Mouse (Mus musculus) hindbrain, embryonic 12.5 days (tissue): ENCODE measurements around the gene Ilk. TPM values are rescaled to one million over a fixed set of nuclear protein-coding genes. Genes with fewer than 3 reads are reported as not detected.

ENCODE experiments used
- ATAC-seq: fragments of 200-750 bp; cut with Nextera tagmentation; 2 replicates; pipeline ENCODE4 v1.8.0; 2017; ENCODE audit warnings: moderate TSS enrichment; ENCODE audit not compliant: low FRiP score
- H3K27ac ChIP-seq: fragments of 300-500 bp; sonication (generic); 2 replicates; pipeline ENCODE4 v1.5.1; 2016; ENCODE audit warnings: mild to moderate bottlenecking
- H3K27me3 ChIP-seq: fragments of 300-500 bp; sonication (generic); 2 replicates; pipeline ENCODE4 v1.6.1; 2016; ENCODE audit warnings: mild to moderate bottlenecking
- H3K36me3 ChIP-seq: fragments of 300-500 bp; sonication (generic); 2 replicates; pipeline ENCODE4 v1.6.1; 2016; ENCODE audit warnings: mild to moderate bottlenecking
- H3K4me1 ChIP-seq: fragments of 300-500 bp; sonication (generic); 2 replicates; pipeline ENCODE4 v1.6.1; 2016
- H3K4me2 ChIP-seq: fragments of 300-500 bp; sonication (generic); replicated peaks from 2 replicates; pipeline ENCODE4 v1.6.1; 2016; ENCODE audit warnings: mild to moderate bottlenecking
- H3K4me3 ChIP-seq: fragments of 300-500 bp; sonication (generic); 2 replicates; pipeline ENCODE4 v1.5.1; 2016; ENCODE audit warnings: mild to moderate bottlenecking
- H3K9ac ChIP-seq: fragments of 300-500 bp; sonication (generic); 2 replicates; pipeline ENCODE4 v1.6.1; 2016; ENCODE audit warnings: mild to moderate bottlenecking, moderate library complexity
- H3K9me3 ChIP-seq: fragments of 300-500 bp; sonication (generic); replicated peaks from 2 replicates; pipeline ENCODE4 v1.6.1; 2016; ENCODE audit warnings: mild to moderate bottlenecking
- WGBS: fragments of 180-500 bp; shearing (Covaris S2); methylation state at CpG from one replicate; pipeline ENCODE4 v1.1.7; 2016; 5-methylcytosine and 5-hydroxymethylcytosine counted together
- polyA plus RNA-seq: library from polyadenylated mRNA; unstranded; fragments of >200 nt; fragmentation: Nextera tagmentation; extraction: Ambion mirVana; gene quantifications from 2 replicates; pipeline ENCODE4 v1.2.1, GENCODE M21; 2016

Gene Ilk
- polyA plus RNA-seq, 1 experiment from 2014 or later, result 216 TPM

- H3K36me3 ChIP-seq, result peaks cover 28% of the 10 kb centered on the region
- no peaks in the 10 kb centered on the region for H3K27me3 ChIP-seq
- H3K4me1 ChIP-seq, result peaks cover 23% of the 10 kb centered on the region
- no peak overlapping the region for H3K9ac ChIP-seq
- H3K27ac ChIP-seq, result no peak overlapping the region
- H3K4me3 ChIP-seq, result no peak overlapping the region
- H3K4me2 ChIP-seq, result no peak overlapping the region
- no peak for ATAC-seq
- no peaks in the 10 kb centered on the region for H3K9me3 ChIP-seq
- WGBS, result 91% methylated on average over 2 of the region's 2 CpGs
Observed at GRCm38 (mm10) chr7:105747776-105748175, 11.4 kb downstream of the Ilk start.

GRCm38 (mm10) chr7:105751491-105752433 is 15.4 kb downstream of the Ilk start, which contains the start of gene Tpp1:
Gene Tpp1, minus strand, starts transcription at chr7:105752235.
- Histone ChIP-seq H3K36me3 (peaks cover 64% of the 10 kb centered on the region), H3K27me3 (no peaks in the 10 kb centered on the region), H3K27ac (0 out of 2 replicates have a peak within 1 kb of the TSS, but pooled peaks have one; percentile 31), H3K9me3 (no peaks in the 10 kb centered on the region), H3K9ac (peak within 1 kb of the TSS; percentile 68), H3K4me3 (peak within 1 kb of the TSS; percentile 50), H3K4me2 (peak within 1 kb of the TSS; percentile 66), H3K4me1 (peaks cover 14% of the 10 kb centered on the region)
- 22% methylated on average over 20 of the region's 20 CpGs for WGBS
- peak; percentile 91 for ATAC-seq

DNA sequence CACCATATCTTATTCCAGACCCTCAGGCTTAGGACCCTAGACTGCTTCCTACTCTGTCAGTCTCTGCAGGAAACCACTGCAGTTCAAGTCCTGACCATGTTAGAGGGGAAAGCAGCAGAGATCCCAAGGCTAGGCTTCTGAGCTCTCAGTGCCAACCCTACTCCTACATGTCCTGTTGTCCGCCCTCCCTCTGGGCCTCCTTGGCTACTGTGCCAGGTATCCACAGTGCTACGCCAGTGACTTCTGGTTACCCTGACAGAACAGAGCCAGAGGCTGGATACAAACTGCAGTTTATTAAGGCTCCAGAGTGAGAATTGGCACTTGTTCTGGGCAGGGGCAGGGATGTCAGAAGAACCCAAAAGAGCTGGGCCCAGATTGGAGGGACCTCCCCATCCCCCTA is 16.3 kb downstream of the Ilk start:
- peak; percentile 5; the same call in 1 of the 2 replicates for ATAC-seq
- H3K36me3 ChIP-seq, result peaks cover 68% of the 10 kb centered on the region
- H3K9me3 ChIP-seq, result no peaks in the 10 kb centered on the region
- H3K4me2 ChIP-seq, result no peak overlapping the region
- WGBS, result 91% methylated on average over 2 of the region's 2 CpGs
- no peaks in the 10 kb centered on the region for H3K27me3 ChIP-seq
- no peak overlapping the region for H3K4me3 ChIP-seq
- H3K9ac ChIP-seq, result no peak overlapping the region
- 0 out of 2 replicates have a peak overlapping the region, but pooled peaks have one; percentile 31 for H3K27ac ChIP-seq
- H3K4me1 ChIP-seq, result peaks cover 14% of the 10 kb centered on the region

DNA sequence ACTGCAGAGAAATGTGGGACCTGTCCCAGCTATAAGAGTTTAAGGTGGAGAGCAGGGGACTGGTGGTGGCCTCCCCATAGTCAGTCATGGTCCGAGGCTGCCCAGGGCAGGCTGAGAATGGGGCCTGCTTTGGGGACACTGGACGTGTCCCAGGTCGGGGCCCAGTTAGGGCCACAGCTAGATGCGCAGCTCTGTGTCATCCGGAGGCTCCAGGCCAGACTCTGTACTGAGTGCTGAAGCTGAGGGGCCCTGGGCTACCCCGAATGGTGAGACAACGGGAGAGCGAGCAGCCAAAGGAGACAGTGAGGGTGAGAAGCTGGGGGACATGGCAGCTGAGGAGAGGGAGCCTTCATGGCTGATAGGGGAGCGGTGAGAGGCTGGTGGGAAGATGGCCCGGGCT is 16.9 kb downstream of the Ilk start:
- no peak overlapping the region; the same call in 1 of the 2 replicates for H3K9ac ChIP-seq
- no peak for ATAC-seq
- no peaks in the 10 kb centered on the region for H3K27me3 ChIP-seq
- no peak overlapping the region for H3K4me2 ChIP-seq
- H3K27ac ChIP-seq, result 0 out of 2 replicates have a peak overlapping the region, but pooled peaks have one; percentile 31
- no peak overlapping the region for H3K4me3 ChIP-seq
- H3K36me3 ChIP-seq, result peaks cover 69% of the 10 kb centered on the region
- H3K9me3 ChIP-seq, result no peaks in the 10 kb centered on the region
- 91% methylated on average over 10 of the region's 10 CpGs for WGBS
- peaks cover 14% of the 10 kb centered on the region for H3K4me1 ChIP-seq

- no peak for ATAC-seq
- WGBS, result 22% methylated on average over 51 of the region's 51 CpGs
- no peaks in the 10 kb centered on the region for H3K9me3 ChIP-seq
- no peak overlapping the region for H3K4me2 ChIP-seq
- no peak overlapping the region for H3K27ac ChIP-seq
- H3K27me3 ChIP-seq, result peaks cover 31% of the 10 kb centered on the region
- H3K36me3 ChIP-seq, result peaks cover 79% of the 10 kb centered on the region
- no peak overlapping the region for H3K4me3 ChIP-seq
- H3K4me1 ChIP-seq, result 0 out of 2 replicates have a peak, but pooled peaks cover 4% of the 10 kb centered on the region
- no peak overlapping the region for H3K9ac ChIP-seq
Observed at GRCm38 (mm10) chr7:105761813-105762484, 25.6 kb downstream of the Ilk start.

GRCm38 (mm10) chr7:105762517-105763270 is 26.3 kb downstream of the Ilk start:
- Histone ChIP-seq H3K4me3 (no peak overlapping the region), H3K36me3 (peaks cover 77% of the 10 kb centered on the region), H3K9ac (no peak overlapping the region), H3K4me1 (peaks cover 8% of the 10 kb centered on the region), H3K27ac (no peak overlapping the region), H3K27me3 (peaks cover 31% of the 10 kb centered on the region), H3K9me3 (no peaks in the 10 kb centered on the region), H3K4me2 (no peak overlapping the region)
- WGBS, result 24% methylated on average over 55 of the region's 55 CpGs
- ATAC-seq, result no peak

- ATAC-seq, result no peak
- Histone ChIP-seq H3K9me3 (no peaks in the 10 kb centered on the region), H3K9ac (no peak overlapping the region), H3K4me3 (no peak overlapping the region), H3K36me3 (peaks cover 67% of the 10 kb centered on the region), H3K4me2 (no peak overlapping the region), H3K27ac (no peak overlapping the region), H3K4me1 (peaks cover 23% of the 10 kb centered on the region), H3K27me3 (peaks cover 31% of the 10 kb centered on the region)
- WGBS, result 93% methylated on average over 11 of the region's 11 CpGs
Observed at GRCm38 (mm10) chr7:105764331-105764730, 27.9 kb downstream of the Ilk start.

DNA sequence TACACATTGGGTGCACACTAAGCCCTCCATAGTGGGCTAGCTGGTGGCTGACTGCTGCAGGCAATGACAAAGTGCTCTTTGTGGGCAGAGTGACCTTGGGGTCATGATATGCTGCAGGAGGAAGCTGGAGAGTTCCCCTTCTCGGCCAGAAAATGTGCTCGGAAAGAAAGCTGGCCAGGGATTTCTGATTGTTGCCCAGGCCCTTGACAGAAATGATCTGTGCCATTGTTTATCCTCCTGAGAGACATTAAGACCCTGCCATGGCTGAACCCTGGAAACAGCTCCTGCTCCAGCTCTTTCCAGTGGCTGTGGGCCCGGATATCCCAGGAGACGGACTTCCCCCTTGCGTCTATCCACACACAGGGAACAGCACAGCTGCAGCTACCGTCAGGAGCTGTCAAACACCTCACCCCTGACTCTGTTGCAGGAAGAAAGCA is 31.4 kb downstream of the Ilk start:
- H3K4me1 ChIP-seq, result peaks cover 32% of the 10 kb centered on the region
- H3K9ac ChIP-seq, result peak overlapping the region; percentile 27; the same call in 1 of the 2 replicates
- ATAC-seq, result peak; percentile 36
- H3K4me2 ChIP-seq, result peak overlapping the region; percentile 29
- H3K36me3 ChIP-seq, result peaks cover 76% of the 10 kb centered on the region
- no peak overlapping the region for H3K4me3 ChIP-seq
- no peaks in the 10 kb centered on the region for H3K9me3 ChIP-seq
- WGBS, result 7% methylated on average over 6 of the region's 6 CpGs
- peak overlapping the region; percentile 72 for H3K27ac ChIP-seq
- H3K27me3 ChIP-seq, result peaks cover 27% of the 10 kb centered on the region

DNA sequence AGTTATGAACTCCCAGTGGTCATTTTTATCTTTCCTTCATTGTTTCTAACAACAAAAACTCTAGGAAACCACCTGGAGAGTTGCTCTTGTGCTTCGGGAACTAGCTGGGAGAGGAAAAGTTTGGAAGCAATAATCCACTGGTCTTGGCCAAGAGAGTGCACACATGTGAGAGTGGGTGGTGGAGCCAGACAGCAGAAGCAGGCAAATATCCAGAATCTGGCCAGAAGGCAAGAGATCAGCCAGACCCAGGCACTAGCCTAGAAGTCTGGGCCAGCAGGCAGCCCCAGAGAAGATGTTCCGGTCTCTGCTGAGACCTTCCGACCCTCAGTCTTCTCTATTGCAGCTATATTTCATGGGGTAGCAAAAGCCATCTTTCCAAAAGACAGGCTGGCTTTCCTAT is 33.6 kb downstream of the Ilk start:
- Histone ChIP-seq H3K36me3 (peaks cover 60% of the 10 kb centered on the region), H3K4me1 (peaks cover 40% of the 10 kb centered on the region)

DNA sequence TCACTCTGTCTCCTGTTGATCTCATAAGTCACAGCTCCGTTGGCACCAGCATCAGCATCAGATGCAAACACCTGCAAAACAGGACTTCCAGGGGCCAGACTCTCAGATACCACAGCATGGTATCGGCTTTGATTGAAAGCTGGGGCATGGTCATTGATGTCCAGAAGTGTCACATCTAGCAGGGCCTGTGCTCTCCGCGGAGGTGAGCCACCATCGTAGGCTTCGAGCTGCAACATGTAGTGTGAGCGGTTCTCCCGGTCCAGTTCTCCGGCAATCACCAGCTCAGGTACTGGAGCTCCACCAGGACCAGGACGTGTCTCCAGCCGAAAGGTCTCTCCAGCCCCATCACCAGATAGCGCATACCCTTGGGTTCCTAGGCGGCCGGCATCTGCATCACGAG is 35.9 kb downstream of the Ilk start:
- Histone ChIP-seq H3K36me3 (peaks cover 50% of the 10 kb centered on the region), H3K4me2 (no peak overlapping the region), H3K9me3 (no peaks in the 10 kb centered on the region), H3K4me1 (peaks cover 53% of the 10 kb centered on the region), H3K27ac (no peak overlapping the region), H3K9ac (no peak overlapping the region), H3K4me3 (no peak overlapping the region), H3K27me3 (no peaks in the 10 kb centered on the region)
- ATAC-seq, result no peak
- 97% methylated on average over 15 of the region's 15 CpGs for WGBS

More for the DNA sequence above, 33.6 kb downstream of the Ilk start:
- ATAC-seq, result no peak
- H3K4me3 ChIP-seq, result no peak overlapping the region
- no peak overlapping the region for H3K9ac ChIP-seq
- WGBS, result 95% methylated on average over 3 of the region's 3 CpGs
- H3K9me3 ChIP-seq, result no peaks in the 10 kb centered on the region
- H3K27ac ChIP-seq, result no peak overlapping the region
- H3K27me3 ChIP-seq, result peaks cover 5% of the 10 kb centered on the region
- H3K4me2 ChIP-seq, result no peak overlapping the region

DNA sequence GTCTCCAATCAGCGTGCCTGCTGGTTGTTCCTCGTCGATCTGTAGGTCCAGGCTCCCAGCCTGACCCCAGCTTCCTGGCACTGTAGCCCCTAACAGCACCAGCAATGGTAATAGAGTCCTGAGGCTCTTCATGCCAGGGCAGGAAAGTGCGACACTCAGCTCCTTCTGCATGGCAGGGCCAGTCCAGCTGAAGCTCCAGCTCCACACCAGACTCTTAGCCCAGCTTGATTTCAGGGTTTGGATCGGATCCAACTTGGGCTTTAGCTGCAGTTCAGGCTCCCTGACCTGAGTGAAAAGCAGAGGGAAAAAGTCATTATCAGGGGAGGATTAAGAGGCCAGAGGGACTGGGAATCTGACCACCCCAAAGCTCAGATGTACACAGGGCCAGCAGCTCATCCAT is 36.6 kb downstream of the Ilk start:
- Histone ChIP-seq H3K27ac (no peak overlapping the region), H3K9me3 (no peaks in the 10 kb centered on the region), H3K9ac (no peak overlapping the region), H3K4me2 (no peak overlapping the region), H3K4me3 (no peak overlapping the region), H3K4me1 (peaks cover 52% of the 10 kb centered on the region), H3K27me3 (no peaks in the 10 kb centered on the region), H3K36me3 (peaks cover 43% of the 10 kb centered on the region)
- 86% methylated on average over 5 of the region's 5 CpGs for WGBS
- ATAC-seq, result no peak
